Mouse (Mus musculus): Measurements from ENCODE around the gene Plekha4.

The Plekha4 gene

GRCm38 (mm10) chr7:45568601-45569473 lies 42.7 kb downstream of the Plekha4 start:
- no peak for DNase-seq (ENCODE audit: low read depth, low spot score)

GRCm38 (mm10) chr7:45570103-45570741 lies 44.1 kb downstream of the Plekha4 start, which contains the start of gene Bcat2:
Bcat2 (plus strand) TSS chr7:45570153.
- DNase-seq (ENCODE audit: low read depth, low spot score): peak; percentile 63

GRCm38 (mm10) chr7:45571966-45572365 lies 45.8 kb downstream of the Plekha4 start:
- DNase-seq (ENCODE audit: low read depth, low spot score): no peak

- DNase-seq (ENCODE audit: low read depth, low spot score): no peak
Measured at GRCm38 (mm10) chr7:45573954-45574353, 47.8 kb downstream of the Plekha4 start.

- DNase-seq (ENCODE audit: low read depth, low spot score): no peak
Measured at GRCm38 (mm10) chr7:45574472-45575379, 48.6 kb downstream of the Plekha4 start.

GRCm38 (mm10) chr7:45585923-45586322 lies 59.8 kb downstream of the Plekha4 start:
- no peak for DNase-seq (ENCODE audit: low read depth, low spot score)

- DNase-seq (ENCODE audit: low read depth, low spot score): no peak
Measured at GRCm38 (mm10) chr7:45587631-45588592, 61.8 kb downstream of the Plekha4 start.

- peak; percentile 97 for DNase-seq (ENCODE audit: low read depth, low spot score)
Measured at GRCm38 (mm10) chr7:45589173-45589572, 63.0 kb downstream of the Plekha4 start.

GRCm38 (mm10) chr7:45589898-45590297 lies 63.8 kb downstream of the Plekha4 start:
- DNase-seq (ENCODE audit: low read depth, low spot score): no peak

- DNase-seq (ENCODE audit: low read depth, low spot score): peak; percentile 51
Measured at GRCm38 (mm10) chr7:45590874-45591273, 64.7 kb downstream of the Plekha4 start.

- no peak for DNase-seq (ENCODE audit: low read depth, low spot score)
Measured at GRCm38 (mm10) chr7:45591880-45592279, 65.8 kb downstream of the Plekha4 start.

GRCm38 (mm10) chr7:45593118-45593815 lies 67.1 kb downstream of the Plekha4 start:
- DNase-seq (ENCODE audit: low read depth, low spot score): peak; percentile 88

- DNase-seq (ENCODE audit: low read depth, low spot score): no peak
Measured at GRCm38 (mm10) chr7:45595176-45595575, 69.0 kb downstream of the Plekha4 start.

- DNase-seq (ENCODE audit: low read depth, low spot score): no peak
Measured at GRCm38 (mm10) chr7:45596107-45596506, 70.0 kb downstream of the Plekha4 start.

GRCm38 (mm10) chr7:45597013-45597412 lies 70.9 kb downstream of the Plekha4 start:
- no peak for DNase-seq (ENCODE audit: low read depth, low spot score)

- DNase-seq (ENCODE audit: low read depth, low spot score): no peak
Measured at GRCm38 (mm10) chr7:45597527-45597926, 71.4 kb downstream of the Plekha4 start.

- DNase-seq (ENCODE audit: low read depth, low spot score): no peak
Measured at GRCm38 (mm10) chr7:45598960-45599879, 73.1 kb downstream of the Plekha4 start.
